Mouse (Mus musculus) splenic B cell, adult 2 months (primary cell): Measurements from ENCODE around the gene Tas1r2.

Experiments
- DNase-seq: peaks from one replicate; pipeline ENCODE4 v3.0.0-alpha.2; 2011; ENCODE audit warnings: low read depth, low spot score
- H3K27me3 ChIP-seq: 2 replicates; pipeline ENCODE4 v1.6.1; 2012; ENCODE audit warnings: mild to moderate bottlenecking, low read length, moderate library complexity, mixed read lengths; ENCODE audit not compliant: control insufficient read depth, poor library complexity, insufficient read depth, severe bottlenecking
- H3K36me3 ChIP-seq: 2 replicates; pipeline ENCODE4 v1.6.1; 2012; ENCODE audit warnings: mild to moderate bottlenecking, low read length, moderate library complexity, mixed read lengths; ENCODE audit not compliant: control insufficient read depth, poor library complexity, insufficient read depth, severe bottlenecking

The Tas1r2 gene

GRCm38 (mm10) chr4:139653238-139653637 lies at the start of gene Tas1r2:
Tas1r2 (plus strand) TSS chr4:139653538.
- no peak for DNase-seq
- no peaks in the 10 kb centered on the region for H3K27me3 ChIP-seq
- H3K36me3 ChIP-seq, result no peaks in the 10 kb centered on the region; the same call in 1 of the 2 replicates

DNA sequence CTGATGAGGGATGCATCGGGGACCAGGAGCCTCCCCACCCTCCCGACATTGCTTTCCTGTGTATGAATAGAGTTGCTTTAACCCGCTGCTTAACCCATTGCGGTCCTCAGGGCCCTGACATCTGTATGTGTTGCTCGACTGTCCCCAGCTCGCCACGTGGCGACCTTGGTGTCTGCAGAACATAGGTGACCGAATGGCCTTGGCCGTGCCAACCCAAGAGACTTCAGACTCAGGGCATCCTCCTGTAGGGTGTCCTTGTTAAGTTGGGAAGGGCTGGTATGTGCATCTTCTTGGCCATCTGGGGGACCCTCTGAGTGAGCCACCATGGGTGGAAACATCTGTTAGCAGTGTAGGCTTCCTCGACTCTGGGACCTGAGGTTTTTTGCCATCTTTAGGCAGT lies 48.1 kb upstream of the Tas1r2 start:
- no peak for DNase-seq
- no peaks in the 10 kb centered on the region for H3K36me3 ChIP-seq
- H3K27me3 ChIP-seq, result no peaks in the 10 kb centered on the region

- H3K27me3 ChIP-seq, result no peaks in the 10 kb centered on the region
- no peaks in the 10 kb centered on the region for H3K36me3 ChIP-seq
- no peak for DNase-seq
Observed at GRCm38 (mm10) chr4:139606732-139607131, 46.6 kb upstream of the Tas1r2 start.

- DNase-seq, result no peak
- Histone ChIP-seq H3K27me3 (no peaks in the 10 kb centered on the region), H3K36me3 (no peaks in the 10 kb centered on the region)
Observed at GRCm38 (mm10) chr4:139608975-139609374, 44.4 kb upstream of the Tas1r2 start.

- no peak for DNase-seq
- Histone ChIP-seq H3K27me3 (no peaks in the 10 kb centered on the region), H3K36me3 (no peaks in the 10 kb centered on the region)
Observed at GRCm38 (mm10) chr4:139610954-139611353, 42.4 kb upstream of the Tas1r2 start.

- H3K36me3 ChIP-seq, result no peaks in the 10 kb centered on the region
- H3K27me3 ChIP-seq, result no peaks in the 10 kb centered on the region
- DNase-seq, result peak; percentile 79
Observed at GRCm38 (mm10) chr4:139611542-139611953, 41.8 kb upstream of the Tas1r2 start.

- no peaks in the 10 kb centered on the region for H3K27me3 ChIP-seq
- no peak for DNase-seq
- H3K36me3 ChIP-seq, result no peaks in the 10 kb centered on the region
Observed at GRCm38 (mm10) chr4:139614524-139615260, 38.6 kb upstream of the Tas1r2 start.

- Histone ChIP-seq H3K27me3 (no peaks in the 10 kb centered on the region), H3K36me3 (no peaks in the 10 kb centered on the region)
- peak; percentile 86 for DNase-seq
Observed at GRCm38 (mm10) chr4:139616276-139617000, 36.9 kb upstream of the Tas1r2 start.

DNA sequence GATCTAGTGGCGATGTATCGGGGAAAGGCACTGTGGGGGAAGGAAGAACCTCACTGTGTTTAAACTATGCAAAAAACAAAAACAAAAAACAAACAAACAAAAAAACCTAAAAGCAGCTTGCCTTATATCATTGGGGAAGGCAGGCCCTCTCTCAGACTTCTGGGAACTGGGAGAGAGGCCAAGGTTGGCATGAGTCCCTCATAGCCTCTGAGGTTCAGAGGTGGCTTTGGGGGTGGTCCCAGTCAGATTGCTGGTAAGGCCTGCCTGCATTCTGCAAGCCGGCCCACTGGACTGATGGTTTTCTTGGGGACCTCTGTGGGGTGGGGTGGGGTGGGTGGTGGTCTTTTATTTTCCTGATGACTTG lies 36.4 kb upstream of the Tas1r2 start:
- H3K36me3 ChIP-seq, result no peaks in the 10 kb centered on the region
- DNase-seq, result no peak
- no peaks in the 10 kb centered on the region for H3K27me3 ChIP-seq

- H3K27me3 ChIP-seq, result no peaks in the 10 kb centered on the region
- no peaks in the 10 kb centered on the region for H3K36me3 ChIP-seq
- no peak for DNase-seq
Observed at GRCm38 (mm10) chr4:139619765-139620164, 33.6 kb upstream of the Tas1r2 start.

- Histone ChIP-seq H3K36me3 (no peaks in the 10 kb centered on the region; the same call in 1 of the 2 replicates), H3K27me3 (no peaks in the 10 kb centered on the region)
- DNase-seq, result peak; percentile 96
Observed at GRCm38 (mm10) chr4:139622373-139623282, 30.7 kb upstream of the Tas1r2 start, which contains the start of gene Aldh4a1. Aldh4a1 (plus strand) TSS chr4:139622866.

- DNase-seq, result no peak
- Histone ChIP-seq H3K36me3 (no peaks in the 10 kb centered on the region; the same call in 1 of the 2 replicates), H3K27me3 (no peaks in the 10 kb centered on the region)
Observed at GRCm38 (mm10) chr4:139623434-139624115, 29.8 kb upstream of the Tas1r2 start.

DNA sequence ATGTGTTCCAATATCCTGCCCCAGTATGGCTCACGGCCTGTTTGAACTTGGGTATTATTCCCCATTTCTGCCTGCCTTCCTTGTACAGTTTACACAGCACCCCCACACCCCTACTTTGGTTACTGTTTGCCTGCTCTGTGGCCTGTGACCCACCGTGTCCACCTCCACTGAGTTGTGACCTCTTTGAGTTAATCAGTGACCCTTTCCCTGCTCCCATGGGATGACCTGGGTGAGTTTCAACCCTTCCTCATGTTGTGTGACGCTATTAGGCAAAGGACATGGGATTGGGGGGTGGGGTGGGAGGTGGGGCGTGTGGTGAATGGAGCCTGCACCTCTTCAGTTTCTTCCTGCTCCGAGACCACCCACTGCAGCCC lies 29.2 kb upstream of the Tas1r2 start:
- Histone ChIP-seq H3K27me3 (no peaks in the 10 kb centered on the region), H3K36me3 (peaks cover under 1% of the 10 kb centered on the region; the same call in 1 of the 2 replicates)
- DNase-seq, result no peak

DNA sequence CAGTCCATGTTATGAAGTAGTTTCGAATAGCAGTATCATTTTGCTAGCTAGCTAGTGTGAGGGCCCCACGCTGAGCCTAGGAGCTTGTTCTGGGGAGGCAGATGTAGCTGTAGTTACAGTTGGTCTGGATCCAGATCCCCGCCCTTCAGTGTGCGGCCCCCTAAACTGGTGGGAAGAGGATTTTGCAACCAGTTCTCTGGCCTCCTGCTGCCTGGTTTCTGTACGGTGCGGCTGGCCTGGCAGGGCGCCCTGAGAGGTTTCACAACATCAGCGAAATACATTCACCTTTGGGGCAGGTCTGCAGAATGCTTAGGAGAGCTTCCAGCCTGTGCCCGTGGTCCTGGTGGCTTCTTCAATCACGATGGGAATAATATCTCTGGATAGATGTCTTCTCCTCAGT lies 28.6 kb upstream of the Tas1r2 start:
- no peak for DNase-seq
- Histone ChIP-seq H3K27me3 (no peaks in the 10 kb centered on the region), H3K36me3 (peaks cover 1% of the 10 kb centered on the region; the same call in 1 of the 2 replicates)
